Mouse (Mus musculus): ENCODE data around the gene Fam129c.
A peak's percentile ranks its signal among the peaks of the same experiment; 100 is the strongest.

Fam129c gene

GRCm38 (mm10) chr8:71574426-71574825, 23.0 kb upstream of the Fam129c start:
- DNase-seq (ENCODE audit: low read depth, low spot score), result no peak

GRCm38 (mm10) chr8:71575020-71575419, 22.4 kb upstream of the Fam129c start:
- no peak for DNase-seq (ENCODE audit: low read depth, low spot score)

- DNase-seq (ENCODE audit: low read depth, low spot score), result no peak
Observed at GRCm38 (mm10) chr8:71577856-71578387, 19.5 kb upstream of the Fam129c start.

GRCm38 (mm10) chr8:71579009-71579408, 18.4 kb upstream of the Fam129c start:
- no peak for DNase-seq (ENCODE audit: low read depth, low spot score)

GRCm38 (mm10) chr8:71579476-71579875, 18.0 kb upstream of the Fam129c start:
- DNase-seq (ENCODE audit: low read depth, low spot score), result no peak

- no peak for DNase-seq (ENCODE audit: low read depth, low spot score)
Observed at GRCm38 (mm10) chr8:71580201-71580600, 17.2 kb upstream of the Fam129c start.

GRCm38 (mm10) chr8:71586891-71587290, 10.6 kb upstream of the Fam129c start:
- no peak for DNase-seq (ENCODE audit: low read depth, low spot score)

- DNase-seq (ENCODE audit: low read depth, low spot score), result no peak
Observed at GRCm38 (mm10) chr8:71588762-71589161, 8.7 kb upstream of the Fam129c start.

- DNase-seq (ENCODE audit: low read depth, low spot score), result no peak
Observed at GRCm38 (mm10) chr8:71591017-71591416, 6.4 kb upstream of the Fam129c start.

- peak; percentile 94 for DNase-seq (ENCODE audit: low read depth, low spot score)
Observed at GRCm38 (mm10) chr8:71591471-71592373, 5.7 kb upstream of the Fam129c start, which contains the start of gene Pgls. Pgls (plus strand) TSS chr8:71592176.

GRCm38 (mm10) chr8:71592374-71593170, 4.9 kb upstream of the Fam129c start:
- peak; percentile 86 for DNase-seq (ENCODE audit: low read depth, low spot score)

GRCm38 (mm10) chr8:71593556-71594323, 3.7 kb upstream of the Fam129c start:
- no peak for DNase-seq (ENCODE audit: low read depth, low spot score)

GRCm38 (mm10) chr8:71594324-71594722, 3.1 kb upstream of the Fam129c start:
- no peak for DNase-seq (ENCODE audit: low read depth, low spot score)

GRCm38 (mm10) chr8:71595862-71596261, 1.6 kb upstream of the Fam129c start:
- DNase-seq (ENCODE audit: low read depth, low spot score), result peak; percentile 41

GRCm38 (mm10) chr8:71596384-71596783, 1.1 kb upstream of the Fam129c start:
- DNase-seq (ENCODE audit: low read depth, low spot score), result no peak

- no peak for DNase-seq (ENCODE audit: low read depth, low spot score)
Observed at GRCm38 (mm10) chr8:71596798-71597197, 650 bp upstream of the Fam129c start.

- DNase-seq (ENCODE audit: low read depth, low spot score), result no peak
Observed at GRCm38 (mm10) chr8:71598375-71598774, 927 bp downstream of the Fam129c start.

- DNase-seq (ENCODE audit: low read depth, low spot score), result no peak
Observed at GRCm38 (mm10) chr8:71598841-71599240, 1.4 kb downstream of the Fam129c start.

GRCm38 (mm10) chr8:71601939-71602665, 4.7 kb downstream of the Fam129c start:
- no peak for DNase-seq (ENCODE audit: low read depth, low spot score)

- DNase-seq (ENCODE audit: low read depth, low spot score), result peak; percentile 35
Observed at GRCm38 (mm10) chr8:71602666-71603334, 5.4 kb downstream of the Fam129c start.

Data from telencephalon, adult 2 months (tissue).